Mouse (Mus musculus) megakaryocyte, embryonic 14.5 days (primary cell): Measurements from ENCODE around the gene Apc2.

Experiments used
- FLI1 ChIP-seq: IDR thresholded peaks from 2 replicates; pipeline ENCODE4 v1.6.1; 2012; ENCODE audit warnings: low read length, inconsistent platforms, mixed read lengths
- GATA1 ChIP-seq: IDR thresholded peaks from 3 replicates; pipeline ENCODE4 v1.6.1; 2012; ENCODE audit warnings: mixed read lengths, low read length, inconsistent platforms, borderline replicate concordance

DNA sequence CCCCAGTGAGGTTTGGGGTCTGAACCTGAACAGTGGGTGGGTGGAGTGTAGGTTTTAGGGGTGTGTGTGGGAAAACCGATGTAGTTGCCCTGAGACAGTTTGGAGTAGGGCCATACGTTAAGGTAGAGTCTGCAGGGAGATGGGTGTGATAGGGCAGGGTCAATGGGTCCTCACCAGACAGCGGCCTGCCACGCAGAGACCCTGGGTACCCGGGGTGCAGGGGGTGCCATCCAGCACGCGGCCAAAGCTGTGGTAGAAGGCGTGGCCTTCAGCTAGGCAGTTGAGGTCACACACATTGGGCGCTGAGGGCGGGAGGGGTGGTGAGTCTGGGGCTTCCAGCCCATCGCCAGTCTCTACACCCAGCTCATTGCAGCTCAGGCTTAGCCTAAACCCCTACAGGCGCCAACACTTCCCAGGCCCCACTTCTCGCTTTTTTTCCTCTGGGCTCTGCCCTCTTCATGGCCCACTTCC is 47.7 kb downstream of the Apc2 start:
- TF ChIP-seq GATA1, result no peak
- no peak for TF ChIP-seq FLI1
